ENCODE assay signal across 18 mouse cellular contexts in the genomic region with DNA sequence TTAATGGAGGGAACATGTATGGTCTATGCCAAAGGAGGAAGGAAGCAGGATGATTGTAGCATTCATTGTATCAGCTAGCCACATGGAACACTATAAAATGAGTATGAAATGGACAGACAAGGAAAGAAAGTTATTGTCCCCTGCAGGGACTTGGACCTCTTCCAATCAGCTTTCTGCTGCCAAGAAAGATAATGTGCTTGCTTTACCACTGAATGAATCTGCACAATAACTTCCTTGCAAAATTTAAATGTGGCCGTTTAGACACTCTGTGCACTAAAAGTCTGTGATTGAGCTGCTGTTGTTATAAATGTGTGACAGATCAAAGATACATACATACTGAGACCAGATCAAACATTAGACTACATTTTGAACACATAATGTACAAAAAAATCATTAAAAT.
DNase-seq lines count a peak whose midpoint lies in the region; ATAC-seq lines count a peak whose summit lies in the region.
"Had no signal": no experiment of that assay in that cellular context is flagged by ENCODE, and none has a peak within 500 bp of the region (broad histone marks: within the 10 kb centered on the region; RNA-seq: fewer than 3 reads in every experiment).

No protein-coding gene starts in this region.

- no peaks in the 10 kb centered on the region; the same call in 1 of the 2 replicates for H3K4me1 ChIP-seq in forebrain, embryonic 16.5 days (replicated peaks; ENCODE audit: control insufficient read depth, insufficient read depth, low read length)
- H3K4me1 ChIP-seq: intestine, embryonic 15.5 days; liver, embryonic 13.5 days; neural tube, embryonic 12.5 days had no signal

- no peaks in the 10 kb centered on the region for H3K9me3 ChIP-seq in forebrain, embryonic 16.5 days (ENCODE audit: control insufficient read depth, low read length)
- H3K9me3 ChIP-seq: G1E; intestine, embryonic 15.5 days; liver, embryonic 13.5 days; neural tube, embryonic 12.5 days had no signal

- DNase-seq in cerebellum, adult 9-11 months = peak; percentile 3
- no peak for DNase-seq in cerebellum, adult 11-12 months
- DNase-seq in left cerebral cortex, postnatal 4 days = peak; percentile 45
- no peak for DNase-seq in left cerebral cortex, postnatal 10 days (ENCODE audit: extremely low spot score in 1 of 2, low spot score in 2 of 2)
- DNase-seq in MEL-GATA-1-ER (ENCODE audit: extremely low read depth, low read depth) = peak; percentile 16
- DNase-seq in urinary bladder, postnatal 25 days (ENCODE audit: low spot score) = no peak
- DNase-seq in B cell, adult 2 months = no peak
- DNase-seq: heart, adult 2 months; heart, postnatal 10 days; layer of hippocampus, adult 9-11 months; liver, embryonic 13.5 days; lung, postnatal 14 days had no signal

- no peak overlapping the region for H3K4me3 ChIP-seq in forebrain, embryonic 16.5 days (replicated peaks; ENCODE audit: low read length)
- H3K4me3 ChIP-seq: heart, adult 2 months; intestine, embryonic 15.5 days; liver, embryonic 13.5 days; neural tube, embryonic 12.5 days had no signal

- 6% methylated on average over 1 of the region's 1 CpGs for WGBS in forebrain, embryonic 16.5 days

- intact Hi-C loops in left cerebral cortex, postnatal 4 days (cut with DNase I) = no loop called here
- intact Hi-C loops in left cerebral cortex, postnatal 10 days (cut with DNase I) = no loop called here

- no peak overlapping the region for H3K27ac ChIP-seq in forebrain, embryonic 16.5 days (ENCODE audit: low read length)
- H3K27ac ChIP-seq: heart, adult 2 months; intestine, embryonic 15.5 days; kidney, postnatal 0 days; liver, embryonic 13.5 days; neural tube, embryonic 12.5 days had no signal

- no peak overlapping the region for H3K4me2 ChIP-seq in forebrain, embryonic 16.5 days (ENCODE audit: low read length)
- H3K4me2 ChIP-seq: intestine, embryonic 15.5 days; liver, embryonic 13.5 days; midbrain, embryonic 11.5 days; neural tube, embryonic 12.5 days had no signal

- peak; percentile 54 for ATAC-seq in forebrain, embryonic 16.5 days
- ATAC-seq: intestine, embryonic 15.5 days had no signal

- H3K27me3 ChIP-seq in forebrain, embryonic 16.5 days (replicated peaks; ENCODE audit: control insufficient read depth, insufficient read depth, low read length) = no peaks in the 10 kb centered on the region
- H3K27me3 ChIP-seq: intestine, embryonic 15.5 days; liver, embryonic 13.5 days; neural tube, embryonic 12.5 days had no signal

- H3K36me3 ChIP-seq in forebrain, embryonic 16.5 days (ENCODE audit: control insufficient read depth, insufficient read depth) = no peaks in the 10 kb centered on the region
- H3K36me3 ChIP-seq: G1E; intestine, embryonic 15.5 days; liver, embryonic 13.5 days; neural tube, embryonic 12.5 days had no signal

- H3K9ac ChIP-seq in forebrain, embryonic 16.5 days (replicated peaks; ENCODE audit: low read depth, low read length) = no peak overlapping the region
- H3K9ac ChIP-seq: intestine, embryonic 15.5 days; liver, embryonic 13.5 days; neural tube, embryonic 12.5 days had no signal

Comparison
In these comparisons a context has a peak if more than half of its experiments do, and no peak if none do; other contexts are left out.
1. DNase-seq: peak in cerebellum, adult 9-11 months (single experiment), left cerebral cortex, postnatal 4 days (single experiment) and MEL-GATA-1-ER (single experiment); none in cerebellum, adult 11-12 months (single experiment), left cerebral cortex, postnatal 10 days (0 of 2), urinary bladder, postnatal 25 days (single experiment) and B cell, adult 2 months (0 of 2).